ENCODE assay signal across 9 mouse cellular contexts in the genomic region with DNA sequence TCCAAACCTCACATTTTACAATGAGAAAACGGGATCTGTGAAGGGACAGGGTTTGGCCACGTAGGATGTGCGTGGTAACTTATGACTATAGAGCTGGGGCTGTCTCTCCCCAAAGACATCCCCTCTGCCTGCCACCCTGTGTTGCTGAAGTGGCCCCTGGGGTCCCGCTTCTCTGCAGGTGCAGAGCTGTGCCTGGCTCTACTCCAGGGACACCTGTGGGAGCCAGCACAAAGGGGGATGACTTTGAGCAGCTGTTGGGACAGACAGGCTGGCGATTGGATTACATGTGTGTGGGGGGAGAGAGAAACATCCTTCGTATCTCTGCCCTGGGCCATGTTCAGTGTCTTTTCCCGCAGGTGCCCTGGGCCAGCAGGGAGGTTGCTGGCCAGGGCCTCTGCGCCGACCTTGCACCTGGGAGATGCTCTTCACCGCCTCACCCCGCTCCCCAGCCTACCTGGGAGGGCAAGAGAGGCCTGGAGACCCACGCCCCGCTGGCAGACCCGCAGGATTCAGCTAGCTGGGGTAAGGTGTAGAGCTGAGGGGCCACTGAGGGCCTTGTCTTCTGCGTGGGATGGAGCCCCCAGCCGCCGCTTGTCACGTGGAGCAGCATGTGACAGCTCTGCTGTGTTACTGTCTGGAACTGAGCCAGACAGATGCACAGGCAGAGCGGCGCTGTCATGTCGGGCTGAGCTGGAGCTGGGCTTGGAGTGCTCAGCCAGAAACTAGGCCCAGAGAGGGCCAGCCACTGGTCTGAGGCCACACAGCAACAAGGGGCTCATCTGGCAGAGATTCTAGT. TPM values are rescaled to one million over a fixed set of nuclear protein-coding genes. Genes with fewer than 3 reads are reported as not detected.
DNase-seq lines count a peak whose midpoint lies in the region; ATAC-seq and TF ChIP-seq lines count a peak whose summit lies in the region.
"Had no signal": no experiment of that assay in that cellular context is flagged by ENCODE, and none has a peak within 500 bp of the region (broad histone marks: within the 10 kb centered on the region; RNA-seq: fewer than 3 reads in every experiment).

No protein-coding gene starts in this region.

- ATAC-seq in kidney, embryonic 14.5 days (ENCODE audit: low FRiP score, low TSS enrichment), result no peak
- no peak for ATAC-seq in CD4-positive, CD25-positive, alpha-beta regulatory T cell, adult 4 months

- DNase-seq in kidney, adult 18-20 months, result no peak
- no peak for DNase-seq in ES-E14 (ENCODE audit: low read depth, low spot score)
- no peak for DNase-seq in left cerebral cortex, postnatal 25 days (ENCODE audit: low spot score in 2 of 2)
- DNase-seq in testis, postnatal 10 days (ENCODE audit: low spot score), result no peak

- in situ Hi-C loops in ES-E14 (cut with MboI; ENCODE audit: low sequenced_read_pairs in 2 of 2, unreplicated experiment in 2 of 2), result no loop called here

- no peak overlapping the region for H3K4me3 ChIP-seq in kidney, embryonic 14.5 days (ENCODE audit: low read length)
- H3K4me3 ChIP-seq in ES-E14 (ENCODE audit: insufficient read depth in 1 of 2, low read depth in 1 of 2, low read length in 2 of 2, poor library complexity in 1 of 2, severe bottlenecking in 1 of 2), result peak overlapping the region; percentile 28 to 56
- H3K4me3 ChIP-seq in brown adipose tissue, adult 24 weeks (ENCODE audit: insufficient read depth, low read depth, low read length), result no peak overlapping the region
- H3K4me3 ChIP-seq in macrophage (ENCODE audit: inconsistent target), result no peak overlapping the region
- H3K4me3 ChIP-seq: neural tube, embryonic 12.5 days had no signal

- H3K36me3 ChIP-seq in kidney, embryonic 14.5 days (ENCODE audit: control insufficient read depth, insufficient read depth, low read length), result no peaks in the 10 kb centered on the region
- H3K36me3 ChIP-seq in ES-E14 (ENCODE audit: control insufficient read depth, insufficient read depth, low read length, poor library complexity, severe bottlenecking), result no peaks in the 10 kb centered on the region
- no peaks in the 10 kb centered on the region; the same call in 1 of the 2 replicates for H3K36me3 ChIP-seq in macrophage (ENCODE audit: inconsistent target)
- H3K36me3 ChIP-seq: neural tube, embryonic 12.5 days had no signal

- peaks cover 39% of the 10 kb centered on the region for H3K79me2 ChIP-seq in macrophage (ENCODE audit: inconsistent target)

- H3K9ac ChIP-seq in kidney, embryonic 14.5 days (ENCODE audit: low read depth, low read length), result no peak overlapping the region; the same call in 1 of the 2 replicates
- peak overlapping the region; percentile 56 for H3K9ac ChIP-seq in ES-E14 (ENCODE audit: insufficient read depth, low read depth, low read length, poor library complexity, severe bottlenecking)
- H3K9ac ChIP-seq: neural tube, embryonic 12.5 days had no signal

- H3K4me2 ChIP-seq in kidney, embryonic 14.5 days (replicated peaks; ENCODE audit: low read depth, low read length), result no peak overlapping the region
- H3K4me2 ChIP-seq: neural tube, embryonic 12.5 days had no signal

- H3K27ac ChIP-seq in kidney, embryonic 14.5 days (ENCODE audit: low read depth, low read length), result peak overlapping the region; percentile 21; the same call in 1 of the 2 replicates
- H3K27ac ChIP-seq in ES-E14 (ENCODE audit: insufficient read depth, low read depth, low read length, poor library complexity, severe bottlenecking) (no peak overlapping the region), macrophage (peak overlapping the region; percentile 92)
- peak overlapping the region; percentile 68 for H3K27ac ChIP-seq in brown adipose tissue, adult 24 weeks (replicated peaks; ENCODE audit: low read depth, low read length)

- H3K4me1 ChIP-seq in kidney, embryonic 14.5 days (ENCODE audit: control insufficient read depth, insufficient read depth, low read length), result peaks cover 14% of the 10 kb centered on the region
- H3K4me1 ChIP-seq in ES-E14 (ENCODE audit: control insufficient read depth in 2 of 2, insufficient read depth in 2 of 2, low read length in 2 of 2, poor library complexity in 1 of 2), result peaks cover 2 to 13% of the 10 kb centered on the region in 2 experiments; a peak in 2 of 4 replicates
- H3K4me1 ChIP-seq in brown adipose tissue, adult 24 weeks (ENCODE audit: control insufficient read depth, insufficient read depth, insufficient read length, low read length), result peaks cover 16% of the 10 kb centered on the region

- no peaks in the 10 kb centered on the region for H3K27me3 ChIP-seq in kidney, embryonic 14.5 days (ENCODE audit: control insufficient read depth, insufficient read depth, low read length)

- WGBS in kidney, embryonic 14.5 days, result 52% methylated on average over 21 of the region's 21 CpGs
- WGBS in macrophage (ENCODE audit: missing documents), result 84% methylated on average over 17 of the region's 21 CpGs

- no peaks in the 10 kb centered on the region for H3K9me3 ChIP-seq in kidney, embryonic 14.5 days (ENCODE audit: control insufficient read depth, low read length)
- H3K9me3 ChIP-seq in ES-E14 (ENCODE audit: control insufficient read depth, insufficient read depth, low read depth, low read length), result no peaks in the 10 kb centered on the region
- H3K9me3 ChIP-seq: neural tube, embryonic 12.5 days had no signal

- intact Hi-C loops in left cerebral cortex, postnatal 25 days (cut with DNase I), result no loop called here

TF ChIP-seq in ES-E14, 5 proteins besides CTCF, POLR2A, EP300 and RAD21 (continues in another document):
- TF ChIP-seq ZC3H11A (IDR thresholded peaks at IDR 0.05; ENCODE audit: borderline replicate concordance, low read depth, low read length), result no peak

RNA-seq across cellular contexts. Expression of a gene that starts 0.9 kb away (rescaled TPM):
- 2.8 and 3.0 TPM in 2 replicates for polyA plus RNA-seq in kidney, embryonic 14.5 days (2014; fragmentation: Nextera tagmentation; extraction: Ambion mirVana)
- total RNA-seq in ES-E14 (2012; rRNA removed), result 0.76 and 1.4 TPM in 2 replicates
- 1.8 and 2.2 TPM in 2 replicates for polyA plus RNA-seq in brown adipose tissue, adult 24 weeks (2012; ENCODE audit: insufficient read depth, insufficient read length, missing spikeins)
- 10 to 100 TPM in 22 of 26 experiments, 1 to 10 TPM in 4; 6.7 to 54.0 (median 33.8) TPM for total RNA-seq in macrophage (2018; cell fraction: chromatin; rRNA removed)
- 10 to 100 TPM; 53.2 to 92.7 (median 74.8) TPM for total RNA-seq in macrophage (2018; cell fraction: cytosol; rRNA removed)
- total RNA-seq in macrophage (2018; cell fraction: nucleus; rRNA removed), result 10 to 100 TPM; 15.3 to 80.6 (median 43.0) TPM
- 57.7 to 77.8 TPM (median 67.9 TPM) in 3 replicates for polyA plus RNA-seq in macrophage (2018)
- total RNA-seq in left cerebral cortex, postnatal 25 days (2021), result 1 to 10 TPM; 2.2 to 2.4 TPM
- polyA plus RNA-seq in CD4-positive, CD25-positive, alpha-beta regulatory T cell, adult 4 months (2017; shearing (Covaris generic)), result under 1 TPM in 1 of 2 experiments, not detected in 1; 0.85 TPM

RNA-seq across cellular contexts. Expression of a gene that starts 4.5 kb away (rescaled TPM):
- polyA plus RNA-seq in kidney, embryonic 14.5 days (2014; fragmentation: Nextera tagmentation; extraction: Ambion mirVana), result 7.0 and 12.4 TPM in 2 replicates
- total RNA-seq in ES-E14 (2012; rRNA removed), result 3.9 and 9.5 TPM in 2 replicates
- 25.3 and 25.4 TPM in 2 replicates for polyA plus RNA-seq in brown adipose tissue, adult 24 weeks (2012; ENCODE audit: insufficient read depth, insufficient read length, missing spikeins)
- 1,000 to 10,000 TPM in 8 of 26 experiments, 100 to 1,000 TPM in 18; 216 to 1,289 (median 786) TPM for total RNA-seq in macrophage (2018; cell fraction: chromatin; rRNA removed)
- 1,000 to 10,000 TPM in 1 of 26 experiments, 100 to 1,000 TPM in 25; 460 to 1,074 (median 715) TPM for total RNA-seq in macrophage (2018; cell fraction: cytosol; rRNA removed)
- total RNA-seq in macrophage (2018; cell fraction: nucleus; rRNA removed), result 1,000 to 10,000 TPM in 15 of 26 experiments, 100 to 1,000 TPM in 11; 504 to 1,525 (median 1,073) TPM
- polyA plus RNA-seq in macrophage (2018), result 421 to 814 TPM (median 651 TPM) in 3 replicates
- 10 to 100 TPM; 14.1 to 16.1 TPM for total RNA-seq in left cerebral cortex, postnatal 25 days (2021)
- polyA plus RNA-seq in CD4-positive, CD25-positive, alpha-beta regulatory T cell, adult 4 months (2017; shearing (Covaris generic)), result 10 to 100 TPM; 20.8 to 54.2 TPM

RNA-seq across cellular contexts. Expression of a gene that starts 17.9 kb away (rescaled TPM):
- polyA plus RNA-seq in kidney, embryonic 14.5 days (2014; fragmentation: Nextera tagmentation; extraction: Ambion mirVana), result 397 and 412 TPM in 2 replicates
- total RNA-seq in ES-E14 (2012; rRNA removed), result 134 and 135 TPM in 2 replicates
- polyA plus RNA-seq in brown adipose tissue, adult 24 weeks (2012; ENCODE audit: insufficient read depth, insufficient read length, missing spikeins), result 1,010 and 1,143 TPM in 2 replicates
- total RNA-seq in macrophage (2018; cell fraction: chromatin; rRNA removed), result 10 to 100 TPM in 13 of 26 experiments, 1 to 10 TPM in 13; 3.0 to 21.4 (median 9.9) TPM
- total RNA-seq in macrophage (2018; cell fraction: cytosol; rRNA removed), result 10 to 100 TPM; 59.2 to 98.0 (median 81.8) TPM
- total RNA-seq in macrophage (2018; cell fraction: nucleus; rRNA removed), result 10 to 100 TPM in 22 of 26 experiments, 1 to 10 TPM in 4; 7.7 to 35.0 (median 19.8) TPM
- 65.9 to 103 TPM (median 95.7 TPM) in 3 replicates for polyA plus RNA-seq in macrophage (2018)
- total RNA-seq in left cerebral cortex, postnatal 25 days (2021), result 100 to 1,000 TPM; 124 to 137 TPM
- polyA plus RNA-seq in CD4-positive, CD25-positive, alpha-beta regulatory T cell, adult 4 months (2017; shearing (Covaris generic)), result 100 to 1,000 TPM; 219 to 234 TPM

RNA-seq across cellular contexts. Expression of a gene that starts 23.5 kb away (rescaled TPM):
- polyA plus RNA-seq in kidney, embryonic 14.5 days (2014; fragmentation: Nextera tagmentation; extraction: Ambion mirVana), result 26.2 and 35.0 TPM in 2 replicates
- total RNA-seq in ES-E14 (2012; rRNA removed), result 55.2 and 75.8 TPM in 2 replicates
- 5.3 and 7.7 TPM in 2 replicates for polyA plus RNA-seq in brown adipose tissue, adult 24 weeks (2012; ENCODE audit: insufficient read depth, insufficient read length, missing spikeins)
- 1,000 to 10,000 TPM; 2,108 to 6,099 (median 4,045) TPM for total RNA-seq in macrophage (2018; cell fraction: chromatin; rRNA removed)
- 100 to 1,000 TPM; 327 to 726 (median 484) TPM for total RNA-seq in macrophage (2018; cell fraction: cytosol; rRNA removed)
- 1,000 to 10,000 TPM; 1,431 to 3,048 (median 2,231) TPM for total RNA-seq in macrophage (2018; cell fraction: nucleus; rRNA removed)
- 359 to 665 TPM (median 410 TPM) in 3 replicates for polyA plus RNA-seq in macrophage (2018)
- 10 to 100 TPM; 15.3 to 16.4 TPM for total RNA-seq in left cerebral cortex, postnatal 25 days (2021)
- 100 to 1,000 TPM in 1 of 2 experiments, 10 to 100 TPM in 1; 51.3 to 100 TPM for polyA plus RNA-seq in CD4-positive, CD25-positive, alpha-beta regulatory T cell, adult 4 months (2017; shearing (Covaris generic))

RNA-seq across cellular contexts. Expression of a gene that starts 28.0 kb away (rescaled TPM):
- not detected in 2 replicates for polyA plus RNA-seq in kidney, embryonic 14.5 days (2014; fragmentation: Nextera tagmentation; extraction: Ambion mirVana)
- not detected in 2 replicates for total RNA-seq in ES-E14 (2012; rRNA removed)
- polyA plus RNA-seq in brown adipose tissue, adult 24 weeks (2012; ENCODE audit: insufficient read depth, insufficient read length, missing spikeins), result not detected in 2 replicates
- under 1 TPM in 1 of 26 experiments, not detected in 25; 0.29 TPM for total RNA-seq in macrophage (2018; cell fraction: chromatin; rRNA removed)
- not detected for total RNA-seq in macrophage (2018; cell fraction: cytosol; rRNA removed)
- under 1 TPM in 1 of 26 experiments, not detected in 25; 0.69 TPM for total RNA-seq in macrophage (2018; cell fraction: nucleus; rRNA removed)
- not detected in 3 replicates for polyA plus RNA-seq in macrophage (2018)
- total RNA-seq in left cerebral cortex, postnatal 25 days (2021), result under 1 TPM in 1 of 2 experiments, not detected in 1; 0.11 TPM
- not detected for polyA plus RNA-seq in CD4-positive, CD25-positive, alpha-beta regulatory T cell, adult 4 months (2017; shearing (Covaris generic))
- polyA plus RNA-seq: neural tube, embryonic 12.5 days had no signal

Comparison
In these comparisons a context has a peak if more than half of its experiments do, and no peak if none do; other contexts are left out.
1. H3K4me3 ChIP-seq: peak in ES-E14 (2 of 2); none in kidney, embryonic 14.5 days (single experiment), brown adipose tissue, adult 24 weeks (single experiment) and macrophage (single experiment).
2. RNA of a gene that starts 0.9 kb away (polyA plus RNA-seq): 57.7 to 77.8 TPM in macrophage; 2.8 to 3.0 TPM in kidney, embryonic 14.5 days, 1.8 to 2.2 TPM in brown adipose tissue, adult 24 weeks and 0.85 TPM in CD4-positive, CD25-positive, alpha-beta regulatory T cell, adult 4 months; every median in the first group is over 10 times any median in the second.